Mouse (Mus musculus): ENCODE data around the gene Top1.

DNA sequence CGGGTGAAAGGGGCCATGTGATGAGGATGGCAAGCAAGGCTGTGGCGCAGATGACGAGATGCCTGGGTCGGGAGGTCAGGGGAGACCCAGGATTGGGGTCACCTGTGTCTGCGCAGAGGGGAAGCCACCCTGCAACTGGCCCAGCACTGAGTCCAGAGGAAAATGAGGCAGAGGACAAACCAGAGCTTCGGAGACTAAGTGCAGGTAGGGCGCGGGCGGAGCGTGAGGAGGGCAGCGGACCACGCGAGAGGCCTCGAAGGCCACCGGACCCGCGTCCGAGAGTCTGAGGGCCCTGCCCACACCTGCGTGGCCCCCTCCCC lies 85.1 kb downstream of the Top1 start:
- TF ChIP-seq CTCF (IDR thresholded peaks at IDR 0.05; ENCODE audit: control insufficient read depth, insufficient read depth, low read length): no peak
- TF ChIP-seq POLR2A (IDR thresholded peaks at IDR 0.05; ENCODE audit: borderline replicate concordance, control insufficient read depth, low read depth, low read length): no peak

Measured in bone marrow, adult 2 months (tissue).